Mouse (Mus musculus) CD8-positive naive resting alpha-beta T cell, adult 2 months (primary cell): Measurements from ENCODE around the gene Nek7.

Source experiments
- DNase-seq, 2 experiments: peaks; one replicate each; pipeline ENCODE4 v3.0.0; 2022; ENCODE audit warnings: low read depth in 2 of 2, low spot score in 2 of 2

Gene Nek7

DNA sequence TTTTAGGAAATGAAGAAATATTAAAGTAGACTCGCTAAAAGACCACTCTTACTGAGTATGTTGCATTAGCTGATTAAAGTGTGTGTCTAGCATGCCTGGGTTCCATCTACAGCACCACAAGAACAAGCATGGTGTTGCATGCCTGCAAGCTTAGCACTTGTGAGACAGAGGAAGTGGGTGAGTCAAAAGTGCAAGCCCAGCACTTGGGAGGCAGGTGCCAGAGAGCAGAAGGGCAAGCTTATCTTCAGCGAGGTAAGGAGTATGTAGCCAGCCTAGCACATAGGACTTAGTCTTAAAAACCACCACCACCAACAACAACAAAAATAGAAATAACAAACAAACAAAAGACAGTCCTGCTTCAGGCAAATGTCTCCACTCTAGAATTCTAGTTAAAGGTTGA lies 103.0 kb downstream of the Nek7 start:
- DNase-seq: no peak

DNA sequence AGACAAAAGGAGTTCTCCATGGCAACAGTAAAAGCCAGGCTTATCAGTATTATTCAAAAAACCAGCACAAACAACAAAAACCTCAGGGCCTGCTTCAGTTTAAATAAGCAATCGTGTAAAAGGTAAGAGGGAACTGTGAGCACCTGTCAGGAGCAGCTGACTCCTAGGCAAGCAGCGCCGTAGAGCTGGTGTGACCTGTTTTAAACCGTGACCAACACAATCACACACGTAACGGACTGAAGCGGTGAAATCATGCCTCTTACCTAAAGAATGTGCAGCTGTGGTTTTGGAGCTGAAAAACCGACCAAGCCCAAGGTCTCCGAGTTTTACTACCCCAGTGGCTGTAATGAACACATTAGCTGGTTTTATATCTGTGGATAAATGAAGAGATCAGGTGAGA lies 104.6 kb downstream of the Nek7 start:
- no peak for DNase-seq

DNA sequence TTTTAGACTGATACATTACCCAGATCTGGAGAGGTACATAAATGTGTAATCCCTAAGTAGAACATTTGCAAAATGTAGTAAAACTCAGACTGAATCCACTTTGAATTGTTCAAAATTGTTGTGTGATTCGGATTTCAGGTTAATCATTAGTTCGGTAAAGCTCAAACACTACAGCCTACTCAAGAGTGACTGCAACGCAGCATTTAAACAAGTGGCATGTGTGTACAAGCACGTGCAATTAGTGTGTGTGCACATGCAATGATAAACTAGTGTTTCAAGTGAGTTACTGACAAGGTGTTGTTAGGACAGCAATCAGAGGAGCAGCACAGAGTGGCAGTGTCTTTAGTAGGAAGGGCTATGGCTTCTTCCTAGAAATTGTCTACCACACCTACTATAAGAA lies 106.0 kb downstream of the Nek7 start:
- no peak for DNase-seq

DNA sequence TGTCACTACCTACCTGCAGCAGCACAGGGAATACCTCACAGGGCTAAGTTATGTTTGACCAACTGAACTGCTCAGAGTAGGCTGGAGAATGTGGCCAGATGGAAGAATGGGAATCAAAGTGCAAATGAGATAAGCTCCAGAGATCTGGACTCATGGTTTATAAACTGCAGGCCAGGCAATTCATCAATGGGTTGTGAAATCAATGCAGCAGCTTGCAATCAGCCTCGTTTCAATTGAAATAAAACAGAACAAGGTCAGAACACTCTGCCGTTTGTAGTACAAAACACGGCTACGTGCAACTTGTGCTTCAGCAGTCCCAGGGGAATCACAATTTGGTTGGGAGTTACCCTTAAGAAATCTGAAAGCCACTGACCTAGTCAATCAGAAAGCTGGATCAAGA lies 109.4 kb downstream of the Nek7 start:
- no peak for DNase-seq

DNA sequence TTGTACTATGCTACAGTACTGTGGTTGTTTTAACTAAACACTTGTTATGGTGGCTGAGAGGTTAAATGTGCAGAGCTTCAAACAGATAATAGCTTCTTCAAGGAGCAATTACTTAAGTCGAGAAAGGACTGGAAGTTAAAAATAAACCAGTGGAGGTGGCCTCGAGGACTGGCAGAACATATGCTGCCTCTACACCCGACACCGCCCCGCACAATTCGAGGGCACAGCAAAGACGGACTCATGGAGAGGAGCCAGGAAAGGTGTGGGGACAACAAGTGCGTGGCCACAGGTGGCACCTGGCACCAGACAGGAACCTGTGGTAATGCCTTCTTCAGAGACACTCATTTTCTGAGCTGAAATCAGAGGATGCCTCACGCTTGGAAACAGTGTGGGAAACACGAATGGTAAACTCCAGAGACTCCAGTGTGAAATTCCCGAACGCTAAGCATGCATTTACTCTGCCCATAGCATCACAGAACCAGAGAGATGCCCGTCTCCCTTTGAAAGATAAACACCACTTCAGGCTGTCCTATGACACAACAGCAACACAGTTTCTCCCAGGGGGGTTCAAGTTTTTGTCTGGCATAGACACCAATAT lies 112.4 kb downstream of the Nek7 start:
- no peak for DNase-seq

DNA sequence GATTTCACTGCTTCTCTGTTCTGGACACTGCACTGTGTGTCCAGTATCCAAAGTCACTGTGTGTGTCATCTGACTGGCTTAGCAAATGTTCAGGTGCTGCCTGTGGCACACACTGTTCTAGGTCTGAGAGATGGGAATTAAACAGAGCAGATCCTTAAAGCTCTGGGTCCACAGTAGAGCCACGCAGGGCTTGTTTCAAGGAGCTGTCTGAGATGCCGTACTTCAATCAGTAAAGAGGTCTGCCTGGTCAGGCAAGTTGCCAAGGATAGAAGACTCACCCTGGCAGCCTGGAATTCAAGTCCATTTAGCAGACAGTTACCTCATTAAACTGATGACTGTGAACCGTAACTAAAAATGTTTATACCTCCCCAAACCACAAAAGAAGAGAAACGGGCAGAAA lies 112.9 kb downstream of the Nek7 start:
- DNase-seq: no peak

DNA sequence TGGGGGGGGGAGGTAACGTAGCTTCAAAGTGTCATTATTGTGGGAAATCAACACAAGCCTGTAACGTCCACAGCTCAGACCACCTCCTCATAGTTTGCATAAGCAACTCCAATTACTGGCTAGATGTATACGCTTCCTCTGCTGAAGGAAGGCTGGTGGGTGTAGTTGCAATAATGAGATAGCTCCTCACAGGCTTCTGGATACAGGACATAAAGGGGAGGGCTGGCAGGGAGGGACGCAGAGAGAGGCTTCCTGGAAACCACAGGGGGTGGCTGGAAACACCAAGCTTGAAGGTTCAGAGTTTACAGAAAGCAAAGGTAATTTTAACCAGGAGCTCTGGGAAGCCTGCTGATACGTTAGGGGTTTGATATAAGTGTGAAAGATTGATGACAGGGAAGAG lies 115.7 kb downstream of the Nek7 start:
- no peak for DNase-seq

DNA sequence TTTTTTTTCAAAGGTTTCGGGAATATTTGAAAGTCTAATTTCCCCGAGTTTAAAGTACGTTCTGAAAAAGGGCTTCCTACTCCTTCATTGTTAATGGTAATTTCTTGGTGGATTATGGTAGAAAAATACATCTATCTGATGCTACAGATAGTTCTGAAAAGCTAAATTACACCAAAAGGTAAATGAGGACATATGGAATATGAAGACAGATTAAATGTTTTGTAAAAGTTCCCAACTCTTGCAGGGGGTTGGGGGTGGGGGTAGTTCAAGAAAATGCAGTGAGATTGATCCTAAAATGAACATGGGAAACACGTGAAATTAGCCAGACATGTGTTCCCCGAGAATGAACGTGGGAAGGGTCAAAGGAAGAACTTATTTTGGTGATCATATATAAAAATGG lies 119.2 kb downstream of the Nek7 start:
- DNase-seq: no peak

DNA sequence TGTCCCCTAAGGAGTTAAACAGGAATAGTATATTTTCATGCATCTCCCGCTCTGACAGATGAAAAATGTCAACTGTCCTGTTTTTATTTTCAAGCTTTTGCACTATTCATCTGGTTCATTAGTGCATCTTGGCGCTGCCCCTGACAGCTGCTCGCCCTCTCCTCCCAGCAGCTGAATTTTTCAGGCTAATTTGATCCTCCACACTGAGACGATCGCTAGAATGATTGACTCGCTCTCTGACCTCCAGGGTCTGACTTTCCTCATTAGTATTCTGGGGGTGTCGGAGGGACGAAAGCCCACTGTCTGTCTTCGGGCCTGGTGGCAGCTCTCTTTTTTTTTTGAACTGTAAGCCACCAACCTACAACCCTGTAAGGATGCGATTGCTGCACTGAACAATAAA lies 119.8 kb downstream of the Nek7 start:
- DNase-seq: no peak

DNA sequence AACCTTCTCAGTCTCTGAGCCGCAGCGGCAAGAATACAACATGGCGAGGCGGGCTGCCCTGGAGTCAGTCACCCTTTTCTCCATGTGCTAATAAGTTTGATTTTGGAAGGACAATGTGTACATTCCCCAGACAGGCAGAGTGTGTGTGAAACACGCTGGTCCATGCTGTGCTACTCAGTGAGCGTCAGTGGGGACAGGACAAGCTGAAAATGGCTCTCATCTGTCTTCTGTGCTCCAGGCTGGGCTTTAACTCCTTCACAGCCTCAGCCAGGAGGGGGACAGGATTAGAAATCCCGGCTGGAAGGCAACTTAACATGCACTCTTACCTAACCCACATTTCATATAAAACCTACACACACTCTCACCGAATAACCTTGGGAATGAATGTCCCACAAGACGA lies 120.5 kb downstream of the Nek7 start:
- DNase-seq: no peak

DNA sequence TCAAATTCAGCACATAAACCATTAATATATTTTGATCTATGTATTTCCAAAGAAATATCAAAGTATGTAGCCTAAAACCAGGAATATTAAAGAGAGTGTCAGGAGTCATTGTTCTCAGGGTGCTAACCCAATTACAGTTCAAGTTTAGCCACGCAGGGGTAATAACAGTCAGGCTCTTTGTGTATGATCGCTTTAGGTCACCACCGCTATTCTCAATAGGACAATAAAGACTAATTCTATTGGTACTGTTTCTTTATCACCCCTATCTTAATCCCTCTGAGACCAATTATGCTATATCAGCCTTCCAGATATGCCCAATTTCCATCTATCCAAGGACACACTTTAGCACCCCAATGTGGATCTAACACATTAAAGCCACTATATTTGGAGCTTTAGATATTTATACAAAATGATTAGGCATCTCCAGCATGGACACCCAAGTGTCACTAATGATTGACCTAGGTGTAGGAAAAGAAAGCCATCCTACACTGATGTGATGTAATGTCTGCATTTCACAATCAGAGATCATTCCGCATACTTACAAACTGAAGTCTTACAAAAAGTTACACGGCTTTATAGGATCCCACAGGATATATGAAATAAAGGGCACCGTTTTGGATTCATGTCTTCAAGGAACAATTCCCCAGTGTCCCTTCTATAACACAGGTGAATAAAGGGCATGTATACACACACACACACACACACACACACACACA lies 128.4 kb downstream of the Nek7 start:
- no peak for DNase-seq

DNA sequence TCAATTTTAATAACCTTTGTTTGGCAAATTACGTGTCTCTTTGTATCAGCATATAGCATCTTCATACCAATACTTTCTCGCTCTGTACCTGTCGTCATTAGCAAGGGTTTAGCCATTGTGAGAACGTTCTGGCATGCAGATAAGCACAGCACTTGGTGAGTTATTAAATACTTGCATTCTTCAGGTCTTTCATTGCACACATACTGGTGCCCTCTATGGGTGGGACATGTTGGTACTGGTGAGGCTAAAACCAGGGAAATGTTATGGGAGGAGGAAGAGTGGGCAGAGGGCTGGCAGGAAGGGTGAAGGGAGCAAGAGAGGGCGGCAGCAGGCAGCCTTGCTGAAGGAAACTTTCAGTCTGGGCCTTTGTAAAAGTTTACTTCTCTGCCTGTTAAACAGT lies 132.4 kb downstream of the Nek7 start:
- DNase-seq: no peak

DNA sequence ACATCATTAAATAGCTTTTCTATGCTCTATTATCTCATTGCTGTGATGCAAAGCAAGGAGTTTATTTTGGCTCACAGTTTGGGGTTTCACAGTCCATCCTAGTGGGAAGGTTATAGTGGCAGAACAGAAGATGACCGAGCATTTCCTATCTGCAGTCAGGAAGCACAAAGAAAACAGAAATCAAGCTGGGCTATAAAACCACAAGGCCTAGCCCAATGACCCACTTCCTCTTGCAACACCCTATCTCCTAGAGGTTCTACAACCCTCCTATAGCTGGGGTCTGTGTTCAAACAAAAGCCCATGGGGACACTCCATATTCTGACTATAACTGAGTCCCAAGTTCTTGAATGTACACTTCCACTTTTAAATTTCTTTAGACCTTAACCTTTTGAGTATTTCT lies 139.2 kb downstream of the Nek7 start:
- no peak for DNase-seq

DNA sequence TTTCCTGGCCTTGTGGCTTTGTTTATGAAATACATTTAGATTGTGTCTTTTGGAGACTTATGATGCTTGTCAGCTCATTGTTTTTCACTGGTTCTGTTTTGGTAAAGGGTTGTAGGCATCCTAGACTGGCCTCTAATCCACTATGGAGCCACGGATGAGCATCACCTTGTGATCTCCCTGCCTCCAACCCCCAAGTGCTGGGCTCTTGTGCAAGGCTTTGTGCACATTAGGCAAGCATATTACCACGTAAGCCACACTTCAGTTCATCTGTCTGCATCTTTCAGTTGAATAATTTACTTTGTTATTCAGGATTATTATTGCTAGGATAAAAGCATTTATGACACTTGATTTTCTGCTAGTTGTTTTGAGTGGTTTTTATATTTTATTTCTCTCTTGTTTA lies 154.6 kb downstream of the Nek7 start:
- DNase-seq: no peak

DNA sequence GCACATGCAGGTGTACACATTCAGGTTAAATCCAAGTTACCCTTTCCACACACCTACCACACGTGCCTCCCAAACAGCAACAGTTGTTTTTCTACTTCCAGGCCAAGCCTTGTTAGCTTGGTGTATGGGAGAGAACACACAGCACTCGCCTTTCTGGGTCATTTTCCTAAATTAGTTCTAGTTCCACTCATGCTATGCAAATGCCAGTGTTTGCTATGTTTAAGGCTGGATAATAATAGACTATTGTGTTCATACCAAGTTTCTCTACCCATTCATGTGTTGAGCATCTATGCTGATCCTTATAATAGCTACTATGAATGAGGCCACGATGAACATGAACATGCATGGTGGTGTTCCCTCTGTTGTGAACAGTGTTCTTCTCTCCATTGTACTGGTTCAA lies 158.5 kb downstream of the Nek7 start:
- DNase-seq: no peak

DNA sequence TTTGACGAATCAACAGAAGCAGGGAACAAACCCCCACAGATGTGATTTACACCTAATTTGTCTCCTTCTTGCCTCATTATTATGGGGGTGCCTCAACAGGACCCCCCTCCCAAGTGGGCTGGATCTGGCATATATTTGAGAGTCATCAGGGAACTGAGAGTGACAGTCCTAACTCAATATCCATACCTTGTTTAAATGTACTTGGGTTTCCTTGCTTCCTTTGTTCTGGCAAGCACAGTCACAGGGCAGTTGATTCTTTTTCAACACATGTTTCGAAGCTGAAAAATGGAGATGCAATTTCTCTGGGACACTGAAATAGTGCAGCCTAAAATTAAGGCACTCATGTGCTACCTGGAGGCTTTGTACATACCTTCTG lies 170.5 kb downstream of the Nek7 start:
- no peak for DNase-seq

DNA sequence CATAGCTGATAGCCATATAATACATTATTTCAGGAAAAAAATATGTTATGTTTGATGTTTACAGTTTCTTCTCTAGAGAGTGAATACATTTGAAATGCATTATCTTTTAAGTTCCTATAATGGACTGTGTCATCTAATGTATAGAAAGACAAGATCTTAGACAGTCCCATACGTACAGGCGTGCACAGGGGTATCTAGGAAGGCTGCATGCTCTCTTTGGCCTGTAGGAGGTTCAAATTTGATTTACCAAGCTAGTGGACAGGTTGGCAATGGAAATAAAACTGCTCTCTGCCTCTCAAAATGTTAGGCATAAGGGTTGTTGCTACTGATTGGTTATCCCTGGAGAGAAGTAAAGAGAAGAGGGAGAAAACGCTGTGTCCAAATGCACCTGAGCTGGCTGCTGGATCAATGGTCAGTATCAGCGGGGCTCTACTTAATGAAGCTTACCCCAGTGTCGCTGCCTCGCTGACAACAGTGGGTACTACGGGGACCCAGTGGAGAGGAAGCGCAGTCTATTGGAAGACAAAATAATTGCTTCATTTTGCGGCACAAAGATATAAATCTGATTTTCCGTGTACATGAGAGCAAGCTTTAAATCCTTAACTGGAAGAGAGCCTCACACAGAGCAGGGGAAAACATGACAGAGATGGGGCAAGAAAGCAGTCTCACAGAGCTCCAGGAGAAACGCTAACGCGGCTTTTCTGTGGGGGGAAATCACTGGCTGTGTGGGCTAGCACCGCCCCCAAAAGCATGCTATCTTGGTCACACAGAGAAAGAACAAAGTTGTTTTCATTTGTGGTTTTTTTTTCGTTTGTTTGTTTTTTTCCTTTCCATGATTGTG lies 171.1 kb downstream of the Nek7 start:
- DNase-seq: no peak

DNA sequence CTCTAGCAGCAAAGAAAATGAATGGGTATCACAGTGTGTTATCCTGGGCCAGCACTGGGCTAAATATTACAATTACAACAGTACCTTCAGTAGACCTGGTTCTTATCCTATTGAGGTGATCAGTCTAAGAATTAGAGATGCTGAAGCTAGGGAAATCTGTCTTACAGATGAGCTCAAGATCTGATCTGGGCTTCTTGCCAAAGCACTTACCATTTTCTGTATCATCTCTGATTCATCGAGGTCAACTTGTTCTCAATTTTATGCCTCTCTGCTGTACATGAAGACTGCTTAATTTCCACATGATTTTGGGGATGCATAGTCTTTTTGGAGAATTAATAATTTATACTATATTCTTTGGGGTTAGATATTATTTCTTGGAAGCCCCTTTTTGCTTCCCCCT lies 173.1 kb downstream of the Nek7 start:
- no peak for DNase-seq
